Mouse (Mus musculus) C2C12 (cell line): ENCODE results near the gene Gdf3.

ENCODE experiments used
- CTCF ChIP-seq: IDR thresholded peaks from one replicate; pipeline ENCODE4 v1.5.1; 2011; ENCODE audit not compliant: control insufficient read depth, insufficient read depth, insufficient read length
- MAX ChIP-seq: IDR thresholded peaks from one replicate; pipeline ENCODE4 v1.6.1; 2011; ENCODE audit warnings: mild to moderate bottlenecking, control low read depth

- no peak for TF ChIP-seq MAX
- no peak for TF ChIP-seq CTCF
Observed at GRCm38 (mm10) chr6:122561005-122561404, 48.9 kb downstream of the Gdf3 start.
